8 mouse cellular contexts compared by ENCODE assay signal in genomic region chr19:41384922-41385508, GRCm38 (mm10). TPM values are rescaled to one million over a fixed set of nuclear protein-coding genes. Genes with fewer than 3 reads are reported as not detected.
DNase-seq lines count a peak whose midpoint lies in the region; ATAC-seq lines count a peak whose summit lies in the region.

Pik3ap1 (minus strand) TSS chr19:41385102.

- H3K9ac ChIP-seq in heart, embryonic 11.5 days (ENCODE audit: low read depth, low read length) = peak within 1 kb of the TSS; percentile 58
- peak within 1 kb of the TSS; percentile 59 for H3K9ac ChIP-seq in kidney, embryonic 16.5 days (replicated peaks; ENCODE audit: low read length)

- peaks cover 8% of the 10 kb centered on the region for H3K4me1 ChIP-seq in heart, embryonic 11.5 days (ENCODE audit: control insufficient read depth, insufficient read depth, low read length)
- H3K4me1 ChIP-seq in kidney, embryonic 16.5 days (ENCODE audit: insufficient read depth, low read length) = peaks cover 4% of the 10 kb centered on the region

- no peak within 1 kb of the TSS for H3K27ac ChIP-seq in heart, embryonic 11.5 days (ENCODE audit: low read depth, low read length)
- H3K27ac ChIP-seq in kidney, embryonic 16.5 days (ENCODE audit: low read length) = no peak within 1 kb of the TSS

- no peaks in the 10 kb centered on the region; the same call in 1 of the 2 replicates for H3K27me3 ChIP-seq in heart, embryonic 11.5 days (ENCODE audit: control insufficient read depth, insufficient read depth, low read length)
- H3K27me3 ChIP-seq in kidney, embryonic 16.5 days (ENCODE audit: insufficient read depth, low read length) = peaks cover 6% of the 10 kb centered on the region; the same call in 1 of the 2 replicates

- H3K9me3 ChIP-seq in heart, embryonic 11.5 days (replicated peaks; ENCODE audit: control insufficient read depth, low read length) = no peaks in the 10 kb centered on the region; the same call in 1 of the 2 replicates
- H3K9me3 ChIP-seq in kidney, embryonic 16.5 days (ENCODE audit: low read length) = no peaks in the 10 kb centered on the region

- 0 out of 2 replicates have a peak, but pooled peaks have one; percentile 22 for ATAC-seq in heart, embryonic 11.5 days (replicated peaks; ENCODE audit: insufficient number of reproducible peaks, low FRiP score, low TSS enrichment)
- ATAC-seq in kidney, embryonic 16.5 days (ENCODE audit: low FRiP score, low TSS enrichment) = peak; percentile 61

- peak within 1 kb of the TSS; percentile 95 for H3K4me2 ChIP-seq in heart, embryonic 11.5 days
- H3K4me2 ChIP-seq in kidney, embryonic 16.5 days (replicated peaks; ENCODE audit: low read depth, low read length) = peak within 1 kb of the TSS; percentile 98

- H3K36me3 ChIP-seq in heart, embryonic 11.5 days (ENCODE audit: control insufficient read depth, insufficient read depth, low read length) = no peaks in the 10 kb centered on the region
- H3K36me3 ChIP-seq in kidney, embryonic 16.5 days (ENCODE audit: insufficient read depth, low read length) = no peaks in the 10 kb centered on the region

- WGBS in heart, embryonic 11.5 days (ENCODE audit: insufficient replicate concordance) = 1% methylated on average over 41 of the region's 41 CpGs
- WGBS in kidney, embryonic 16.5 days = under 1% methylated on average over 39 of the region's 41 CpGs

- peak within 1 kb of the TSS; percentile 52 for H3K4me3 ChIP-seq in heart, embryonic 11.5 days (ENCODE audit: low read depth, low read length)
- peak within 1 kb of the TSS; percentile 58 for H3K4me3 ChIP-seq in kidney, embryonic 16.5 days (ENCODE audit: low read length)

- peak; percentile 22 for DNase-seq in right cerebral cortex, postnatal 14 days
- no peak for DNase-seq in right cerebral cortex, postnatal 36 days (ENCODE audit: low spot score in 2 of 2)
- peak; percentile 28 for DNase-seq in embryo, embryonic 10 days (ENCODE audit: low spot score)
- DNase-seq in lung, postnatal 14 days = peak; percentile 54
- DNase-seq in retina, postnatal 1 day = peak; percentile 69
- DNase-seq in frontal cortex, adult 2 months (ENCODE audit: extremely low spot score in 1 of 2, low spot score in 1 of 2) = no peak

RNA-seq across cellular contexts. Expression of gene Pik3ap1, which starts in this region (rescaled TPM):
- polyA plus RNA-seq in heart, embryonic 11.5 days (2014; fragmentation: Nextera tagmentation; extraction: Ambion mirVana) = 1.3 TPM in 2 replicates
- 2.1 and 2.3 TPM in 2 replicates for polyA plus RNA-seq in kidney, embryonic 16.5 days (2015; fragmentation: Nextera tagmentation; extraction: Ambion mirVana)
- polyA plus RNA-seq in frontal cortex, adult 2 months (2012; rRNA removed) = 2.3 and 3.1 TPM in 2 replicates

Comparison
In these comparisons a context has a peak if more than half of its experiments do, and no peak if none do; other contexts are left out.
1. DNase-seq: peak in right cerebral cortex, postnatal 14 days (single experiment), embryo, embryonic 10 days (single experiment), lung, postnatal 14 days (single experiment) and retina, postnatal 1 day (single experiment); none in right cerebral cortex, postnatal 36 days (0 of 2) and frontal cortex, adult 2 months (0 of 2).